Mouse (Mus musculus) megakaryocyte, embryonic 14.5 days (primary cell): Measurements from ENCODE around the gene Zfp593.

Experiments used
- FLI1 ChIP-seq: IDR thresholded peaks from 2 replicates; pipeline ENCODE4 v1.6.1; 2012; ENCODE audit warnings: low read length, inconsistent platforms, mixed read lengths
- GATA1 ChIP-seq: IDR thresholded peaks from 3 replicates; pipeline ENCODE4 v1.6.1; 2012; ENCODE audit warnings: mixed read lengths, low read length, inconsistent platforms, borderline replicate concordance

GRCm38 (mm10) chr4:134258354-134258753 is 13.0 kb upstream of the Zfp593 start:
- no peak for TF ChIP-seq GATA1
- TF ChIP-seq FLI1, result no peak
